ENCODE assay signal across 1 mouse cellular context in the genomic region with DNA sequence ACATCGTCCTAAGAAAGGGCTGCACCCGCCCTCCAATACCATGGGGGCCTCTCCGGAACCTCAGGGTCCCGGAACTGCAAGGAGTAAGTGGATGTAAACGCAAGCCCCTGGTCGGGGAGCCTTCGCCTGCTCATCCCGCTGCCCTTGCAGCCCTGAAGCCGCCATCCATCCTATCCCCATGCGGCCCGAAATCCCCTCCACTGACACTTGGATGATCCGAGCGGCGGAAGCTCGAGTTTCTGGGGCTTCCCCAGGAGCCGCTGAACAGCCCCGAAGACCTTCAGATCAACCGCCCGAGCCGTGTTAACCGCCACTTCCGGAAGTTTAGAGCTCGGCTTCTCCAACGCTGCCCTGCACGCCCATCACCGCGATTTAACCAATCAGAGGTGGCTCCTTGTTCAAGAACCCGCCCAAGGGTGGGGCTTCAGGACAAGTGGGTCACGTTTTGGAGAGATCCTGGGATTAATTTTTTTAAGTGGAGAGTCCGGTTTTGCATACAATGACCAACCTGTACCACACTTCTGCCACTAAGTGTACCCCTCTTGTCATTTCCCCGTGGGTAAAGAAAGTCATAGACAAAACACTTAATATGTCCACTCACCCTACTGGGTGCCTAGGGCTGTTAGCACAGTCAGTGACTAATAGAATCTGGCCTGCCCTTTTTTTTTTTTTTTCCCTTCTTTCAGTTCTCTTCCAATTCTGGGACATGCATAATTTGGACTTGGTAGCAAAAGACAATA.
A peak's percentile ranks its signal among the peaks of the same experiment; 100 is the strongest.
TF ChIP-seq lines count a peak whose summit lies in the region.

No protein-coding gene starts in this region.

TF ChIP-seq in C2C12, 6 proteins besides CTCF, POLR2A, EP300 and RAD21:
- TF ChIP-seq MAX (IDR thresholded peaks at IDR 0.05): no peak
- peak; percentile 55 for TF ChIP-seq USF1 (IDR thresholded peaks at IDR 0.05; ENCODE audit: low read depth)
- TF ChIP-seq MYOG (IDR thresholded peaks at IDR 0.05; ENCODE audit: control insufficient read depth, extremely low read depth, insufficient read length): no peak
- TF ChIP-seq FOSL1 (IDR thresholded peaks at IDR 0.05; ENCODE audit: insufficient read depth, low read length, poor library complexity, severe bottlenecking): no peak
- no peak for TF ChIP-seq CEBPB (IDR thresholded peaks at IDR 0.05; ENCODE audit: low read depth)
- TF ChIP-seq MYOD1 (IDR thresholded peaks at IDR 0.05; ENCODE audit: control insufficient read depth, insufficient read length, low read depth): no peak
